Mouse (Mus musculus) midbrain, embryonic 14.5 days (tissue): ENCODE data around the gene Itsn2. TPM values are rescaled to one million over a fixed set of nuclear protein-coding genes. Genes with fewer than 3 reads are reported as not detected.

Experiments
- polyA plus RNA-seq: library from polyadenylated mRNA; unstranded; fragments of >200 nt; fragmentation: Nextera tagmentation; extraction: Ambion mirVana; gene quantifications from 2 replicates; pipeline ENCODE4 v1.2.1, GENCODE M21; 2014

Gene Itsn2
- polyA plus RNA-seq, 1 experiment from 2014 or later = 21.2 TPM

Other genes starting within 250 kb of the Itsn2 start
- 13.9 and 19.4 TPM in 2 replicates for gene Ncoa1, start 115.5 kb upstream of the Itsn2 start, polyA plus RNA-seq
- gene Gm3625, start 289 bp downstream of the Itsn2 start, polyA plus RNA-seq = not detected in 2 replicates
- 0.37 and 0.74 TPM in 2 replicates for gene Fam228a, start 145.8 kb downstream of the Itsn2 start, polyA plus RNA-seq
- gene Pfn4, start 176.4 kb downstream of the Itsn2 start, polyA plus RNA-seq = 13.4 and 16.6 TPM in 2 replicates
- gene Fam228b, start 176.6 kb downstream of the Itsn2 start, polyA plus RNA-seq = 7.2 and 7.6 TPM in 2 replicates
- gene Sf3b6, start 224.9 kb downstream of the Itsn2 start, polyA plus RNA-seq = 345 and 373 TPM in 2 replicates
- gene Fkbp1b, start 249.0 kb downstream of the Itsn2 start, polyA plus RNA-seq = 30.7 and 39.0 TPM in 2 replicates